Mouse (Mus musculus) gastrocnemius, postnatal 25 days (tissue): ENCODE results near the gene Pomp. TPM values are rescaled to one million over a fixed set of nuclear protein-coding genes. Genes with fewer than 3 reads are reported as not detected.
A peak's percentile ranks its signal among the peaks of the same experiment; 100 is the strongest.
"Not testable (repeated sequence)": the region's sequence is repeated elsewhere in the genome, so short reads cannot be mapped to it uniquely, and the experiment has no call there.

Experiments
- DNase-seq: peaks from one replicate; pipeline ENCODE4 v3.0.0; 2022
- total RNA-seq, 2 experiments: library from RNA; stranded (reverse); gene quantifications; 1 replicate in 1 of 2; 2 replicates in 1 of 2; pipeline ENCODE4 v1.2.3; 2021

The Pomp gene
- total RNA-seq, 2 experiments from 2014 or later, result 137 to 142 TPM

GRCm38 (mm10) chr5:147850194-147850593 lies 10.1 kb upstream of the Pomp start:
- no peak for DNase-seq

GRCm38 (mm10) chr5:147860076-147860448 lies 199 bp upstream of the Pomp start:
- DNase-seq, result no peak

- no peak for DNase-seq
Measured at GRCm38 (mm10) chr5:147868674-147869073, 8.4 kb downstream of the Pomp start.

- no peak for DNase-seq
Measured at GRCm38 (mm10) chr5:147869568-147869967, 9.3 kb downstream of the Pomp start.

- DNase-seq, result no peak
Measured at GRCm38 (mm10) chr5:147870296-147870695, 10.0 kb downstream of the Pomp start.

GRCm38 (mm10) chr5:147871091-147871820 lies 11.0 kb downstream of the Pomp start:
- DNase-seq, result peak; percentile 21

- DNase-seq, result no peak
Measured at GRCm38 (mm10) chr5:147874491-147875065, 14.3 kb downstream of the Pomp start.

- DNase-seq, result no peak
Measured at GRCm38 (mm10) chr5:147875210-147875609, 14.9 kb downstream of the Pomp start.

- no peak for DNase-seq
Measured at GRCm38 (mm10) chr5:147877520-147877919, 17.3 kb downstream of the Pomp start.

GRCm38 (mm10) chr5:147879971-147880682 lies 19.9 kb downstream of the Pomp start:
- no peak for DNase-seq

GRCm38 (mm10) chr5:147883581-147883980 lies 23.3 kb downstream of the Pomp start:
- no peak for DNase-seq

GRCm38 (mm10) chr5:147888313-147889297 lies 28.3 kb downstream of the Pomp start:
- DNase-seq, result no peak

GRCm38 (mm10) chr5:147892735-147893134 lies 32.5 kb downstream of the Pomp start:
- DNase-seq, result no peak

- no peak for DNase-seq
Measured at GRCm38 (mm10) chr5:147893143-147893542, 32.9 kb downstream of the Pomp start.

- peak; percentile 13 for DNase-seq
Measured at GRCm38 (mm10) chr5:147893766-147894454, 33.6 kb downstream of the Pomp start.

- DNase-seq, result peak; percentile 94
Measured at GRCm38 (mm10) chr5:147894455-147895076, 34.3 kb downstream of the Pomp start, which contains the start of gene Slc46a3. Gene Slc46a3, minus strand, starts transcription at chr5:147894815.

- DNase-seq, result no peak
Measured at GRCm38 (mm10) chr5:147895436-147896198, 35.4 kb downstream of the Pomp start.

- DNase-seq, result not testable (repeated sequence)
Measured at GRCm38 (mm10) chr5:147896501-147896900, 36.2 kb downstream of the Pomp start.

GRCm38 (mm10) chr5:147898254-147898653 lies 38.0 kb downstream of the Pomp start:
- no peak for DNase-seq

GRCm38 (mm10) chr5:147898968-147899549 lies 38.8 kb downstream of the Pomp start:
- DNase-seq, result no peak
